Mouse (Mus musculus): Measurements from ENCODE around the gene Mettl23. TPM values are rescaled to one million over a fixed set of nuclear protein-coding genes. Genes with fewer than 3 reads are reported as not detected.
A peak's percentile ranks its signal among the peaks of the same experiment; 100 is the strongest.
"Not testable (repeated sequence)": the region's sequence is repeated elsewhere in the genome, so short reads cannot be mapped to it uniquely, and the experiment has no call there.

Mettl23 gene
- polyA plus RNA-seq, 1 experiment from 2014 or later: 59.5 TPM

DNA sequence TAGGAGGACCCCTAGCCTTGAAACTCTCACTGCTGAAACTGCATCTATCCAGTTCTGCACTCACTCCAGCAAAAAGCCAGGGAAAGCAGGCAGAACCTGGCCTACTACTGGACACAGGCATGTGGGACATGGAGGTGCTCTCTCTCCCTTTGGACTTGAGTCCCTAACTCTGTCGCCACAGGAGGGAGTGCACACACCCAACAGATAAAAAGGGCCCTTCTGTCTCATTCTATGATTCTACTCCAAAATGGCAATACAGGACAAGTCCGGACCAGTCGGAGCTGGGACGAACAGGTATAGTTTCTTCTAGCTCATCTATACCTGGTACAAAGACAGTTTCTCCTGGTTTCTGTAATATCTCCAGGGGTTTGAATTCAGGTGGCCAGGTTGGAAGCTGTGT lies 2.3 kb upstream of the Mettl23 start:
- no peaks in the 10 kb centered on the region for H3K9me3 ChIP-seq (replicated peaks)
- no peak overlapping the region for H3K27ac ChIP-seq
- no peak for DNase-seq (ENCODE audit: low spot score)
- WGBS: 88% methylated on average over 4 of the region's 4 CpGs
- H3K4me1 ChIP-seq: peaks cover 34% of the 10 kb centered on the region
- H3K36me3 ChIP-seq: peaks cover 62% of the 10 kb centered on the region
- H3K4me3 ChIP-seq: peak overlapping the region; percentile 90; the same call in 1 of the 2 replicates
- H3K27me3 ChIP-seq (ENCODE audit: low read depth, poor library complexity, severe bottlenecking): no peaks in the 10 kb centered on the region

DNA sequence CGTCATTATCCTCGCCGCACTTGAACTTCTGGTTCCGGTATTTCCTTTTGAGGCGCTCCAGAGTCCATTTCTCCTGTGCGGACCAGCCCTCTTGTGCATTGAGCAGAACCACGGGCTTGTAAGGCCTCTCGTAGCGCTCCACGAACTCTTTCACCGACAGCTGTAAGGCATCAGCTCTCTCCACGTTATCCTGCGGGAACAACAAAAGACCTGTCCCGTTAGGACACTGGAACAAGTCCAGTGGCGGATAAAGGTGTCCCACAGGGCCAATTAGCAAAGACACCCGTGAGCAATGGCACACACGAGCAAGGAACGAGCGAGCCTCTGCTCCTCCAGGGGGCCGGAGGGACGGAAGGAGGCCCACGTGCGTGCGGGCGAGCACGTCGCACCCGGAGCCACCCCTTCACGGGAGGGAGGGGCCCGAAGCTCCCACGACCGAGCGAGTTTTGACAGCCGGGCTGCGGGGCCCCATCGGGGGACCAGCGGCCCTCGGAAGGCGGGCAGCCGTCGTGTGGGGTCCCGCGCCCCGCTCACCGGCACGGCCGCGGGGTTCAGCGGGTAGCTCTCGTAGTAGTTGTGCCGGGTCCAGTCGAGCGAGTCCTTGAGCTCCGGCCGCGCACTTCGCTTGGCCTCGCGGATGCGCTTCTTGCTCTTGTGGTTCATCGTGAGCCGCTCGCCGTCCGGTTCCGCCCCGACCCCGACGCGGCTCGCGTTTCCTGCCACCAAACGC lies 382 bp upstream of the Mettl23 start:
- DNase-seq (ENCODE audit: low spot score): peak; percentile 77
- Histone ChIP-seq H3K4me3 (peak overlapping the region; percentile 90), H3K36me3 (peaks cover 59% of the 10 kb centered on the region), H3K27me3 (ENCODE audit: low read depth, poor library complexity, severe bottlenecking) (no peaks in the 10 kb centered on the region), H3K27ac (peak overlapping the region; percentile 98), H3K4me1 (peaks cover 34% of the 10 kb centered on the region), H3K9me3 (replicated peaks) (no peaks in the 10 kb centered on the region)
- under 1% methylated on average over 73 of the region's 73 CpGs for WGBS

DNA sequence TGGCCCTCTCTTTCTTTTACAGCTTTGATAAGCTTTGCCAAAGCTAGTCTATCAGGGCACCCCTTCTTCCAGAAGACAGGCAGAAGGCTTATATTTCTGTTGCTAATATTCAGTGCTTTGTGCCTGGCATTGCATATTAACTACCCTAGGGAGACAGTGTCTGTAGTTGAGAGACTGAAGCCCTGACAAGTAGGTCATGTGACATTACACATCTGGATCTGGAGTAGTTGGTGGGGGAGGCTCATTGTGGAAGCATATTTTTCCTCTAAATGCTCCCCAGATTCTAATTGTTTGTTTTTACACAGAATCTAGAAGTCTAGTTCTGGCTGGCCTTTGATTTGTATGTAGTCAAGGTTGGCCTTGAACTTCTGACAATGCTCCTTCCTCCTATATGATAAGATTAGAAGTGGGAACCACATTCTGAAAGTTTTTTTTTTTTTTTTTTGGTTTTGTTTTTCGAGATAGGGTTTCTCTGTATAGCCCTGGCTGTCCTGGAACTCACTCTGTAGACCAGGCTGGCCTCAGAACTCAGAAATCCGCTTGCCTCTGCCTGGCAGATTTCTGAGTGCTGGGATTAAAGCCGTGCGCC lies 3.6 kb downstream of the Mettl23 start:
- 88% methylated on average over 4 of the region's 4 CpGs for WGBS
- peaks cover 59% of the 10 kb centered on the region for H3K36me3 ChIP-seq
- peaks cover 22% of the 10 kb centered on the region for H3K4me1 ChIP-seq
- no peaks in the 10 kb centered on the region for H3K9me3 ChIP-seq (replicated peaks)
- DNase-seq (ENCODE audit: low spot score): no peak
- no peak overlapping the region for H3K4me3 ChIP-seq
- H3K27me3 ChIP-seq (ENCODE audit: low read depth, poor library complexity, severe bottlenecking): no peaks in the 10 kb centered on the region
- H3K27ac ChIP-seq: no peak overlapping the region

DNA sequence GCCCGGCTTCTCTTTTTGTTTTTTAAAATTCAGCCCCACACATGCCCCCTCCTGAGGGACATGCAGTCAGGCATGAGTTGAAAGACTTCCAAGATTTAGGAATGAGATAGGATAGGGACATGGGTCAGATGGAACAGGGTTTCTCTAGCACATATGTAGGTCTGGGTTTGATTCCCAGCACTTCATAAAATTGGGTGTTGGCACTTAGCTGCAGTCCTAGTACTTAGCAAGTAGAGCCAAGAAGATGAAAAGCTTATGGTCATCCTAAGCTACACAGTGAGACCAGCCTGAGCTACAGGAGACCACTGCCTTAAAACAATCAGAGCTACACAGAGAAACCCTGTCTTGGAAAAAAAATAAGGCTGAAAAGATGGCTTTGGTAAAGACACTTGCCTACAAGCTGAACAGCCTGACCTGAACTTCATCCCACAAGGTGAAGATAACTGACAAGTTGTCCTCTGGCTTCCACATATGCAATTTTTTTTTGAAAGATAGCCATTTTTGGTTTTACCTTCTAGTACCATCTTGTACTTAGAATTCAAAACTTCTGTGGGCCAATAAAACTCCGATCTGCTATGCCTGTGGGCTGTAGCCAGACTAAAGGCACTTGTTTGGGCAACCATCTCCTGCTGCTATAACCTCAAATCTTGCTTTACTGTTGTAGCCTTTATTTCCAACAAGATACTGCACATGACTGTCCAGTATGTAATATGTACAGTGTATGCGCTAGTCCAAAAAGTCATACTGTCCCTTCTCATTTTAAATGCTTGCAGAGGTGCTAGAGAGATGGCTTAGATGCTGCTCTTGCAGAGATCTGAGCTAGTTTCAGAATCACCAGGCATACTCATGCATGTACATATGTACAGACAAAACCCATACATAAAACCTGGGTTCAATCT lies 4.4 kb downstream of the Mettl23 start:
- 92% methylated on average over 3 of the region's 3 CpGs for WGBS
- H3K36me3 ChIP-seq: peaks cover 63% of the 10 kb centered on the region
- DNase-seq (ENCODE audit: low spot score): no peak
- H3K27ac ChIP-seq: no peak overlapping the region
- no peak overlapping the region for H3K4me3 ChIP-seq
- peaks cover 22% of the 10 kb centered on the region for H3K4me1 ChIP-seq
- no peaks in the 10 kb centered on the region for H3K27me3 ChIP-seq (ENCODE audit: low read depth, poor library complexity, severe bottlenecking)
- no peaks in the 10 kb centered on the region for H3K9me3 ChIP-seq (replicated peaks)

DNA sequence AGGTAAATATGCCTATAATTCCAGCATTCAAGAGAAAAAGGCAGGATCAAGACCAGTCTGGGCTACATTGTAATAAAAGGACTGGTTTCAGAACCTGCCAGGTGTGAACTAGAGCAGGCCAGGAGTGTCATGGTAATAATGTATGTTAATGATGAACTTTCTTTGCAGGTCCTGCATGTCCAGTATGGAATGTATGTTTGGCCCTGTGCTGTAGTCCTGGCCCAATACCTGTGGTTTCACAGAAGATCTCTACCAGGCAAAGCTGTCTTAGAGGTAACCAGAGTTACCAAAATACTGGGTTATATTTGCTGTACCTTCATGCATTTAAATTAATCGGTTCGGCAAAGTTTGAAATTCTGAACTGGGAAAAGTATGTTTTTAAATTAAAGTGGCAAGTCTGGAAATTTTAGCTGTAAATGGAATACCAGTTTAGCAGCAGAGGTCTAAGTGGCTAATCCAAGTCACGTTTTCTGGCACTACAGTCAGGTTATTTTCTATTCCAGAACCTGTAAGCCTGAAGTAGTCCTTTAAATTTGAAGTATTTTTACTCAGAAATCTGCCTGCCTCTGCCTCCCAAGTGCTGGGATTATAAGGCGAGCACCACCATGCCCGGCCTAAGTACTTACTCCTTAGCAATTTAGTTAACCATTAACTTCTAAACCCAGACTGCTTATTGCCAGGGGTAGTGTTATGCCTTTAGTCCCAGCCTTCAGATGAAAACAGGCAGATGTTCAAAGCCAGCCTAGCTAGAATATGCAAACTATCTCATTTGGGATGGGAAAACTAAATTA lies 5.2 kb downstream of the Mettl23 start:
- Histone ChIP-seq H3K4me3 (no peak overlapping the region), H3K27ac (no peak overlapping the region), H3K4me1 (peaks cover 22% of the 10 kb centered on the region), H3K27me3 (ENCODE audit: low read depth, poor library complexity, severe bottlenecking) (no peaks in the 10 kb centered on the region), H3K36me3 (peaks cover 63% of the 10 kb centered on the region), H3K9me3 (replicated peaks) (no peaks in the 10 kb centered on the region)
- WGBS: 86% methylated on average over 5 of the region's 5 CpGs
- DNase-seq (ENCODE audit: low spot score): no peak

DNA sequence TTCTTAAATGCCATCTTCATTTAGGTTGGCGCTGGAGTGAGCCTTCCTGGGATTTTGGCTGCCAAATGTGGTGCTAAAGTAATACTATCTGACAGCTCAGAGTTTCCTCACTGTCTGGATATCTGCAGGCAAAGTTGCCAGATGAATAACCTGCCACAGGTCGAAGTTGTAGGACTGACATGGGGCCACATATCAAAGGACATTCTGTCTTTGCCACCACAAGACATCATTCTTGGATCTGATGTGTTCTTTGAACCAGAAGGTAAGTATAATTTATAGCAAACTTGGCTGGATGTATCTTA lies 5.8 kb downstream of the Mettl23 start:
- H3K27me3 ChIP-seq (ENCODE audit: low read depth, poor library complexity, severe bottlenecking); H3K27ac ChIP-seq; H3K4me3 ChIP-seq; H3K9me3 ChIP-seq (replicated peaks); DNase-seq (ENCODE audit: low spot score): not testable (repeated sequence)
- 83% methylated on average over 2 of the region's 2 CpGs for WGBS
- peaks cover 63% of the 10 kb centered on the region for H3K36me3 ChIP-seq
- H3K4me1 ChIP-seq: peaks cover 22% of the 10 kb centered on the region

DNA sequence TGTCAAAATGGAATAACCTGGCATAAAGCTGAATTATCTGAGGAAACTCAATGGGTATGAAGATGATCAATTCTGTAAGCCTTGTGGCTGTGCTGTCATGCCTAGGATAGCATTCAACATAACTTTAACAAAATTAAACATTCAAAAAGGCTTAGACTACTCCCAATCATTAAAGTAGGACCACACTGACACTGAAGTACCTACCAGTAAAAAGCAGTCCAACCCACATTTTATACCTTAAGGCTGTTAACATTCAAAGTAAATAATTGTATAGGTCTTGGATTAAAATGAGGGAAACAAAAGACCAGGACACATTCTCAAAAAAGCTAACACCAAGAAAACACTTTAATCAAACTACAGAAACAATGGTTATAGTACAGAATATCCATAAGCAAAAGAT lies 6.5 kb downstream of the Mettl23 start:
- Histone ChIP-seq H3K4me3 (no peak overlapping the region), H3K36me3 (peaks cover 63% of the 10 kb centered on the region), H3K27ac (no peak overlapping the region), H3K27me3 (ENCODE audit: low read depth, poor library complexity, severe bottlenecking) (no peaks in the 10 kb centered on the region), H3K4me1 (peaks cover 20% of the 10 kb centered on the region), H3K9me3 (replicated peaks) (no peaks in the 10 kb centered on the region)
- DNase-seq (ENCODE audit: low spot score): no peak

DNA sequence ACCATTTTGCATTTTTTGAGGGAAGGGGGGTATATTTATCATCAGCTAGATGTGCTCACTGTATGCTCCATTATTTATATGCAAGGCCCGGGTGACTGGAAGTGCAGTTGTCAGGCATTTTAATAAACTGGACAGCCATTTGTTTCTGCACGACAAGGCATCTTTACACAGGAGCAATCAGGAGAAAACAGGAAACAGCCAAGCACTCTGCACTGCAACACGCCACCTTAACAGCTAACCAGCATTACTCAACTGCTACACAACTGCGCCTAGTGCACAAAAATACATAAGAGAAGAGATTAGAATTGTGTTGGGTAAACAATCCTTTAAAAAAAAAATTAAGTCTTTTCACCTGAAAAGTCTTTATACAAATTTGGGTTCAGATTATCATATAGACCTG lies 7.0 kb downstream of the Mettl23 start:
- peaks cover 63% of the 10 kb centered on the region for H3K36me3 ChIP-seq
- peak overlapping the region; percentile 93 for H3K4me3 ChIP-seq
- no peaks in the 10 kb centered on the region for H3K9me3 ChIP-seq (replicated peaks)
- WGBS: 72% methylated on average over 4 of the region's 4 CpGs
- no peak for DNase-seq (ENCODE audit: low spot score)
- H3K27ac ChIP-seq: no peak overlapping the region
- peaks cover 24% of the 10 kb centered on the region for H3K4me1 ChIP-seq
- H3K27me3 ChIP-seq (ENCODE audit: low read depth, poor library complexity, severe bottlenecking): no peaks in the 10 kb centered on the region

DNA sequence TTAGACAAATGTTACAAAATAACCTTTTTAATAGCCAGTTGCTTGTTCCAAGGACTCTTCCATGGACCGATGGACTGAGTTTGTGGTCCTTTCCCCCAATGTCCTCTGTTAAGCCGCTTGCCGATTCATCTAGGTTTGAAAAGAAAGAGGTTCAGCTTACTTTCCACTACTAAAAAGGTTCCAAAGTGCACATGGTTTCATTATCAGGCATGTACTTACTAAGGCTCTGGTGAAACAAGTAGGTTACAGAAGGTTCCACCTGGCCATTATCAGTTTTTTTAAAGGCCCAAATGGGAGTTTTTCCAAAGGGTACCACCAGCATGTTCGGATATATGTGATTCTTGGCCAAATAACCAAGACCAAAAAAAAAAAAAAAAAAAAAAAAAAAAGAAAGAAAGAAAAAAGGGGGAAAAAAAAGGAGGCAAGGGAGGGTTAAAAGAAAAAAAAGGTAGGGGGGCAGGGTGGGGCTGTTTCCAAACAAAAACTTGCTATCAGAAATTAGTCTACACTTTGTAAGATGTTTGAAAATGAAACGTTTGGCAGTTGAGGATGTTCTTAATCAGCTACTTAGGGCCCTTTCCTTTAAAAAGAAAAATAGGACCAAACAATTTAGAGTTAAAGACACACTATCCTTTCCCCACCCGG lies 7.9 kb downstream of the Mettl23 start:
- H3K27me3 ChIP-seq (ENCODE audit: low read depth, poor library complexity, severe bottlenecking): no peaks in the 10 kb centered on the region
- no peak for DNase-seq (ENCODE audit: low spot score)
- H3K36me3 ChIP-seq: peaks cover 59% of the 10 kb centered on the region

DNA sequence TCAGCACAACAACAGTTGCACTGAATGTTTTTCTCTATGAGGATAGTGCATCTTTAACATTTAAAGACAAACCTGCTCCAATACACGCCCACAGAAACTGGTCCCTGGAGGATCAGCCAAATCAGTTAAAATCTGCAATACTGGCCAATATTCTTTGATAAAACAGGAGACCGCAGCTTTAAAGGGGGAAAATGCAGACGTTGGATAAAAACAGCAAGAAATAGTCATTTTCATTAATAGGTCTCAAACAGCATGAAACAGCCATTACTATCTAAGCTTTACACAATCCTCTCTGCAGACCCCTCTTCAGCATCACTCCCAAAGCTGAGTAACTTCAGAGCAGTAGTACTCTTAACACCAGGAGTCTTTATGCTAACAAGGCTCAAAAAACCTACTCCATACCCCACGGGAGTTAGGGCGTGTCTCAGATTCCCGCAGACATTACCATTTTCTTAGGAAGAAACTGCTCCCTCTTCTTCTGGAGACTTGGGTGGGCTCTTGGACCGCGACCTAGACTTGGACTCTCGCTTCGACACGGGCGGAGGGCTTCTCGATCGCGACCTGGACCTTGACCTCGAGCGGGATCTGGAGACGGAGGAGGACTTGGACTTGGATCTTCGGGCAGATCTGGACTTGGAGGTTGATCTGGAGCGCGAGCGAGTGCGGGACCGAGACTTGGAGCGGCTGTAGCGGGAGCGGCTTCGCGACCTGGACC lies 8.7 kb downstream of the Mettl23 start:
- Histone ChIP-seq H3K9me3 (replicated peaks) (no peaks in the 10 kb centered on the region), H3K27ac (peak overlapping the region; percentile 97), H3K4me1 (peaks cover 28% of the 10 kb centered on the region), H3K36me3 (peaks cover 52% of the 10 kb centered on the region), H3K4me3 (peak overlapping the region; percentile 93), H3K27me3 (ENCODE audit: low read depth, poor library complexity, severe bottlenecking) (no peaks in the 10 kb centered on the region)
- WGBS: 1% methylated on average over 29 of the region's 29 CpGs
- DNase-seq (ENCODE audit: low spot score): no peak

More for the DNA sequence above, 7.9 kb downstream of the Mettl23 start:
- H3K4me3 ChIP-seq: peak overlapping the region; percentile 93
- H3K4me1 ChIP-seq: peaks cover 28% of the 10 kb centered on the region
- no peak overlapping the region for H3K27ac ChIP-seq
- WGBS: 55% methylated on average over 6 of the region's 6 CpGs
- H3K9me3 ChIP-seq (replicated peaks): no peaks in the 10 kb centered on the region

DNA sequence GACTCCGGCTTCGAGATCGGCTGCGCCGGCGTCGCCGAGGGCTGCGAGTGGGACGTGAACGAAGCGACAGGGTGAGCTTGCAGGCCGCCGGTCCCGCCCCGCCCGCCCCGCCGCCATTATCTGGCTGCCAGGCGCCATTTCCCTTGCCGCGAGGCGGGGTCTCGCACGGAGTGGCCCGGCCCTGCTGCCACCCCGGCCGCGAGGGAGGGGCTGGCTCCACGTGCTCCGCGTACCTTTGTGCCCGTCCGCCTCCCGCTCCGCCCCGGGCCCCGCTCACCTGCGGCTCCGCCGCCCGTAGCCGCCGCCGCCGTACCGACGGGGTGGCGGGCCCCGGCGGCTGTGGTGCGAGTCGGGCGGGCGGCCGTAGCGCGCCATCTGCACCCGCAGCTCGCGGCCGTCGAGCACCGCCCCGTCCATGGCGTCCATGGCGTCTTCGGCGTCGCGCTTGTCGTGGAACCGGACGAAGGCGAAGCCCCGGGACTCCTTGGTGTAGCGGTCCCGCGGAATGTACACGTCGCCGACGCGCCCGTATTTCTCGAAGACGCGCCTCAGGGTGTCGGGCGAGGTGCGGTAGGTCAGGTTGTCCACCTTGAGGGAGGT lies 9.3 kb downstream of the Mettl23 start, which contains the start of gene Mfsd11:
Gene Mfsd11, plus strand, starts transcription at position 150 of the 600 bp plus-strand sequence.
- under 1% methylated on average over 91 of the region's 91 CpGs for WGBS
- Histone ChIP-seq H3K4me1 (peaks cover 35% of the 10 kb centered on the region), H3K27ac (peak within 1 kb of the TSS; percentile 97), H3K9me3 (replicated peaks) (no peaks in the 10 kb centered on the region), H3K27me3 (ENCODE audit: low read depth, poor library complexity, severe bottlenecking) (no peaks in the 10 kb centered on the region), H3K4me3 (peak within 1 kb of the TSS; percentile 93), H3K36me3 (peaks cover 47% of the 10 kb centered on the region)
- peak; percentile 80 for DNase-seq (ENCODE audit: low spot score)

Measured in limb, embryonic 10.5 days (tissue).